Comparison of ENCODE assay signal across 8 mouse cellular contexts in genomic region chr4:41754797-41755337, GRCm38 (mm10). TPM values are rescaled to one million over a fixed set of nuclear protein-coding genes. Genes with fewer than 3 reads are reported as not detected.
DNase-seq lines count a peak whose midpoint lies in the region; ATAC-seq and TF ChIP-seq lines count a peak whose summit lies in the region.

TSS of gene Galt (plus strand) at chr4:41755228.

- WGBS in embryonic facial prominence, embryonic 13.5 days, result 12% methylated on average over 14 of the region's 14 CpGs
- 11% methylated on average over 14 of the region's 14 CpGs for WGBS in heart, embryonic 15.5 days
- WGBS in midbrain, postnatal 0 days, result 15% methylated on average over 14 of the region's 14 CpGs

- intact Hi-C loops in left cerebral cortex, postnatal 25 days (cut with DNase I), result no loop called here

- H3K4me3 ChIP-seq in embryonic facial prominence, embryonic 13.5 days, result peak within 1 kb of the TSS; percentile 65
- H3K4me3 ChIP-seq in heart, embryonic 15.5 days, result peak within 1 kb of the TSS; percentile 78
- peak within 1 kb of the TSS; percentile 77 for H3K4me3 ChIP-seq in midbrain, postnatal 0 days (ENCODE audit: low read depth, low read length)

- peak within 1 kb of the TSS; percentile 93 for H3K27ac ChIP-seq in embryonic facial prominence, embryonic 13.5 days
- H3K27ac ChIP-seq in heart, embryonic 15.5 days, result peak within 1 kb of the TSS; percentile 95
- H3K27ac ChIP-seq in midbrain, postnatal 0 days (ENCODE audit: low read depth, low read length), result peak within 1 kb of the TSS; percentile 83

- no peaks in the 10 kb centered on the region for H3K27me3 ChIP-seq in embryonic facial prominence, embryonic 13.5 days
- no peaks in the 10 kb centered on the region for H3K27me3 ChIP-seq in heart, embryonic 15.5 days
- H3K27me3 ChIP-seq in midbrain, postnatal 0 days (ENCODE audit: insufficient read depth, low read length), result no peaks in the 10 kb centered on the region

- ATAC-seq in embryonic facial prominence, embryonic 13.5 days (ENCODE audit: insufficient number of reproducible peaks, insufficient read depth, low FRiP score, low TSS enrichment, low read depth), result peak; percentile 16; the same call in 1 of the 2 replicates
- ATAC-seq in heart, embryonic 15.5 days (replicated peaks; ENCODE audit: insufficient number of reproducible peaks, insufficient read depth, low FRiP score, low read depth), result peak; percentile 25; the same call in 1 of the 2 replicates
- peak; percentile 59 for ATAC-seq in midbrain, postnatal 0 days (ENCODE audit: low FRiP score)

- no peaks in the 10 kb centered on the region for H3K9me3 ChIP-seq in embryonic facial prominence, embryonic 13.5 days
- no peaks in the 10 kb centered on the region for H3K9me3 ChIP-seq in heart, embryonic 15.5 days (replicated peaks)
- no peaks in the 10 kb centered on the region for H3K9me3 ChIP-seq in midbrain, postnatal 0 days (ENCODE audit: low read length)

- peak within 1 kb of the TSS; percentile 78 for H3K4me2 ChIP-seq in embryonic facial prominence, embryonic 13.5 days
- H3K4me2 ChIP-seq in heart, embryonic 15.5 days, result peak within 1 kb of the TSS; percentile 82
- peak within 1 kb of the TSS; percentile 88 for H3K4me2 ChIP-seq in midbrain, postnatal 0 days (ENCODE audit: low read depth, low read length, poor library complexity, severe bottlenecking)

- no peak for DNase-seq in heart, adult 18-20 months
- no peak for DNase-seq in heart, adult 9 months (ENCODE audit: low spot score in 2 of 2)
- peak; percentile 81 for DNase-seq in ES-CJ7 (ENCODE audit: low read depth, low spot score)
- no peak for DNase-seq in left cerebral cortex, postnatal 25 days (ENCODE audit: low spot score in 2 of 2)
- no peak for DNase-seq in midbrain, postnatal 0 days (ENCODE audit: low spot score)
- DNase-seq in thymus, postnatal 10 days (ENCODE audit: low spot score in 2 of 2), result no peak

- H3K4me1 ChIP-seq in embryonic facial prominence, embryonic 13.5 days, result peaks cover 23% of the 10 kb centered on the region
- peaks cover 32% of the 10 kb centered on the region for H3K4me1 ChIP-seq in heart, embryonic 15.5 days (replicated peaks)
- no peaks in the 10 kb centered on the region; the same call in 1 of the 2 replicates for H3K4me1 ChIP-seq in midbrain, postnatal 0 days (ENCODE audit: insufficient read depth, low read length)

- TF ChIP-seq CTCF in midbrain, postnatal 0 days (IDR thresholded peaks at IDR 0.05), result no peak

- peaks cover 24% of the 10 kb centered on the region for H3K36me3 ChIP-seq in embryonic facial prominence, embryonic 13.5 days
- H3K36me3 ChIP-seq in heart, embryonic 15.5 days, result peaks cover 9% of the 10 kb centered on the region; the same call in 1 of the 2 replicates
- 0 out of 2 replicates have a peak, but pooled peaks cover 4% of the 10 kb centered on the region for H3K36me3 ChIP-seq in midbrain, postnatal 0 days (ENCODE audit: insufficient read depth, low read length)

- peak within 1 kb of the TSS; percentile 77 for H3K9ac ChIP-seq in embryonic facial prominence, embryonic 13.5 days
- peak within 1 kb of the TSS; percentile 81 for H3K9ac ChIP-seq in heart, embryonic 15.5 days
- H3K9ac ChIP-seq in midbrain, postnatal 0 days (replicated peaks; ENCODE audit: low read length, poor library complexity, severe bottlenecking), result peak within 1 kb of the TSS; percentile 76

RNA-seq across cellular contexts. Expression of gene Galt, which starts in this region (rescaled TPM):
- 10 to 100 TPM; 50.8 to 55.4 TPM for total RNA-seq in heart, adult 18-20 months (2021)
- 43.4 and 47.9 TPM in 2 replicates for polyA plus RNA-seq in embryonic facial prominence, embryonic 13.5 days (2015; fragmentation: Nextera tagmentation; extraction: Ambion mirVana)
- 54.8 and 59.2 TPM in 2 replicates for polyA plus RNA-seq in heart, embryonic 15.5 days (2015; fragmentation: Nextera tagmentation; extraction: Ambion mirVana)
- 100 to 1,000 TPM in 1 of 2 experiments, 10 to 100 TPM in 1; 93.2 to 103 TPM for total RNA-seq in left cerebral cortex, postnatal 25 days (2021)
- total RNA-seq in midbrain, postnatal 0 days (2014; rRNA removed), result 53.7 and 68.1 TPM in 2 replicates
- 54.0 and 60.0 TPM in 2 replicates for polyA plus RNA-seq in midbrain, postnatal 0 days (2015; fragmentation: Nextera tagmentation; extraction: Ambion mirVana)
